Mouse (Mus musculus) small intestine, adult 2 months (tissue): ENCODE data around the gene Pycr1.

ENCODE experiments used
- CTCF ChIP-seq: fragments of 200-500 bp; IDR thresholded peaks from 2 replicates; pipeline ENCODE4 v1.5.1; 2012; ENCODE audit warnings: low read depth, mild to moderate bottlenecking, control low read depth, inconsistent platforms, low read length, moderate library complexity, mixed read lengths; ENCODE audit not compliant: insufficient replicate concordance, insufficient read length; ENCODE audit errors: extremely low read depth
- POLR2A ChIP-seq: fragments of 200-500 bp; IDR thresholded peaks from 2 replicates; pipeline ENCODE4 v1.6.1; 2012; ENCODE audit warnings: low read depth, mild to moderate bottlenecking, control low read depth, inconsistent platforms, low read length, moderate library complexity

GRCm38 (mm10) chr11:120608241-120609034 lies 35.1 kb downstream of the Pycr1 start, which contains the start of gene Npb:
- TF ChIP-seq CTCF (no peak), POLR2A (no peak)
